Mouse (Mus musculus): ENCODE results near the gene Fnbp1.

GRCm38 (mm10) chr2:31053851-31054340 is 87.9 kb downstream of the Fnbp1 start:
- no peak for TF ChIP-seq CTCF (IDR thresholded peaks at IDR 0.05; ENCODE audit: extremely low read depth, insufficient read depth, low read length)
- TF ChIP-seq POLR2A (IDR thresholded peaks at IDR 0.05; ENCODE audit: extremely low read depth, insufficient read depth, low read length) = no peak

Data from cortical plate, adult 2 months (tissue).